Mouse (Mus musculus) midbrain, postnatal 0 days (tissue): ENCODE data around the gene Ppp5c. TPM values are rescaled to one million over a fixed set of nuclear protein-coding genes. Genes with fewer than 3 reads are reported as not detected.
"Not testable (repeated sequence)": the region's sequence is repeated elsewhere in the genome, so short reads cannot be mapped to it uniquely, and the experiment has no call there.

Experiments used
- ATAC-seq: fragments of 200-750 bp; cut with Nextera tagmentation; 2 replicates; pipeline ENCODE4 v1.8.0; 2017; ENCODE audit warnings: moderate number of reproducible peaks, mild to moderate bottlenecking, moderate TSS enrichment, moderate library complexity; ENCODE audit not compliant: low FRiP score
- DNase-seq: peaks from one replicate; pipeline ENCODE4 v3.0.0-alpha.2; 2015; ENCODE audit warnings: low spot score
- H3K27ac ChIP-seq: fragments of 300-500 bp; sonication (generic); 2 replicates; pipeline ENCODE4 v1.5.1; 2014; ENCODE audit warnings: low read depth, mild to moderate bottlenecking, low read length, mixed read lengths
- H3K27me3 ChIP-seq: fragments of 300-500 bp; sonication (generic); 2 replicates; pipeline ENCODE4 v1.6.1; 2014; ENCODE audit warnings: low read length, control low read depth, mixed read lengths; ENCODE audit not compliant: insufficient read depth
- H3K36me3 ChIP-seq: fragments of 300-500 bp; sonication (generic); 2 replicates; pipeline ENCODE4 v1.6.1; 2014; ENCODE audit warnings: low read length, control low read depth, mixed read lengths; ENCODE audit not compliant: insufficient read depth
- H3K4me1 ChIP-seq: fragments of 300-500 bp; sonication (generic); 2 replicates; pipeline ENCODE4 v1.6.1; 2014; ENCODE audit warnings: mild to moderate bottlenecking, control low read depth, antibody characterized with exemption, low read length, mixed read lengths; ENCODE audit not compliant: insufficient read depth
- H3K4me2 ChIP-seq: fragments of 300-500 bp; sonication (generic); 2 replicates; pipeline ENCODE4 v1.6.1; 2014; ENCODE audit warnings: low read depth, mild to moderate bottlenecking, low read length, mixed read lengths; ENCODE audit not compliant: poor library complexity, severe bottlenecking
- H3K4me3 ChIP-seq: fragments of 300-500 bp; sonication (generic); 2 replicates; pipeline ENCODE4 v1.5.1; 2014; ENCODE audit warnings: low read depth, mild to moderate bottlenecking, low read length, moderate library complexity
- H3K9ac ChIP-seq: fragments of 300-500 bp; sonication (generic); replicated peaks from 2 replicates; pipeline ENCODE4 v1.6.1; 2014; ENCODE audit warnings: mild to moderate bottlenecking, low read length, moderate library complexity, mixed read lengths; ENCODE audit not compliant: poor library complexity, severe bottlenecking
- H3K9me3 ChIP-seq: fragments of 300-500 bp; sonication (generic); 2 replicates; pipeline ENCODE4 v1.6.1; 2016; ENCODE audit warnings: low read length, control low read depth
- CTCF ChIP-seq: IDR thresholded peaks from 2 replicates; pipeline ENCODE4 v1.5.1; 2016; ENCODE audit warnings: antibody characterized with exemption, mild to moderate bottlenecking
- WGBS: fragments of 180-500 bp; shearing (Covaris S2); extraction: QIAGEN DNeasy Blood & Tissue Kit; methylation state at CpG from one replicate; pipeline ENCODE4 v1.1.7; 2014; 5-methylcytosine and 5-hydroxymethylcytosine counted together
- polyA plus RNA-seq: library from polyadenylated mRNA; unstranded; fragments of >200 nt; fragmentation: Nextera tagmentation; extraction: Ambion mirVana; gene quantifications from 2 replicates; pipeline ENCODE4 v1.2.1, GENCODE M21; 2015
- total RNA-seq: library from RNA; depleted of rRNA; stranded (reverse); fragments of >200 nt; gene quantifications from 2 replicates; pipeline ENCODE4 v1.2.3, GENCODE M21; 2014; rRNA removed

The Ppp5c gene
- 56.4 and 61.0 TPM in 2 replicates for total RNA-seq
- polyA plus RNA-seq: 144 and 145 TPM in 2 replicates

GRCm38 (mm10) chr7:17027588-17028343, at the start of gene Ppp5c:
Ppp5c (minus strand) TSS chr7:17027924.
- peak; percentile 85 for ATAC-seq
- peak within 1 kb of the TSS; percentile 78 for H3K27ac ChIP-seq
- H3K4me3 ChIP-seq: peak within 1 kb of the TSS; percentile 82
- peak; percentile 95 for DNase-seq
- peaks cover 12% of the 10 kb centered on the region for H3K4me1 ChIP-seq
- under 1% methylated on average over 55 of the region's 58 CpGs for WGBS
- peaks cover 5% of the 10 kb centered on the region; the same call in 1 of the 2 replicates for H3K36me3 ChIP-seq
- peak within 1 kb of the TSS; percentile 62 for H3K4me2 ChIP-seq
- peak within 1 kb of the TSS; percentile 91 for H3K9ac ChIP-seq
- no peaks in the 10 kb centered on the region for H3K9me3 ChIP-seq
- H3K27me3 ChIP-seq: no peaks in the 10 kb centered on the region
- no peak for TF ChIP-seq CTCF

GRCm38 (mm10) chr7:17076542-17076941, 48.8 kb upstream of the Ppp5c start:
- ATAC-seq (no peak), DNase-seq (no peak)
- no peaks in the 10 kb centered on the region for H3K36me3 ChIP-seq
- H3K27ac ChIP-seq: no peak overlapping the region
- H3K4me3 ChIP-seq: no peak overlapping the region
- H3K9me3 ChIP-seq: peaks cover 5% of the 10 kb centered on the region; the same call in 1 of the 2 replicates
- no peak overlapping the region for H3K4me2 ChIP-seq
- WGBS: 100% methylated on average over 1 of the region's 1 CpGs
- no peak overlapping the region for H3K9ac ChIP-seq
- no peaks in the 10 kb centered on the region for H3K4me1 ChIP-seq
- H3K27me3 ChIP-seq: no peaks in the 10 kb centered on the region
- TF ChIP-seq CTCF: no peak

DNA sequence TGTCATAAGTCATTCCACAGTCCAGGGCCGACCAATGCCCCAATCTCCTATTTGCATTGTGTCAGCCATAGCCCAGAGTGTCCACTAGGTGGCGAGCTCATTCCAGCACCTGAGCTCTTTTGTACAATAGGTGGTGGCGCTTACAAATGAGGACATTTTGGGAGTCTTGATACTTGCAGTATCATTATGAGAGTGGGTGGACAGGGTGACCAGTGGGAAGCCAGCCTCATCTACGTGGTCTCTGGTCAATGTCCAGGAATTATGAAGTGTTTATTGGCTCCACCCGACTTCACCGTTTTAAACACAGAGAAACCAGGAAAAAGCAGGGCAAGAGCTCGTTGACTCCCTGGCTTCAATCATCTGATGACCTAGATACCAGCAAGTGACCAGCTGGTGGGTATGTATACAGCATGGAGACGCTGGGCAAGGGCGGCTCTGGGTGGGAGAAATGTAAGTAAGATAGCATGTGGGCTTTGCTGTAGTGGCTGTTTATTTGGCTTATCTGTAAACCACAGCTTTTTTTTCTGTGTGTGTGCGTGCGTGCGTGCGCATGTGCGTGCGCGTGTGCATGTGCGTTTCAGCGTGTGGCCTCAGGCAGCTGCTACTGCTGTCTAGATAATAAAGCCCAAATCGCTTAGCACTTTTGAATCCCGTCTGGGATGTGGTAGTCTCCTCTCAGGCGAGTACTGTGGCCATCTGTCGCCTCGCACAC, 46.3 kb upstream of the Ppp5c start, which contains the start of gene Psg16:
Gene Psg16, plus strand, starts transcription at position 137 of the 712 bp plus-strand sequence.
- 66% methylated on average over 23 of the region's 23 CpGs for WGBS
- peaks cover 5% of the 10 kb centered on the region; the same call in 1 of the 2 replicates for H3K9me3 ChIP-seq
- H3K27ac ChIP-seq: 0 out of 2 replicates have a peak within 1 kb of the TSS, but pooled peaks have one; percentile 32
- H3K36me3 ChIP-seq: no peaks in the 10 kb centered on the region
- no peaks in the 10 kb centered on the region for H3K27me3 ChIP-seq
- TF ChIP-seq CTCF: peak; percentile 98
- H3K4me2 ChIP-seq: peak within 1 kb of the TSS; percentile 43
- H3K4me1 ChIP-seq: no peaks in the 10 kb centered on the region
- ATAC-seq (peak; percentile 90), DNase-seq (peak; percentile 83)
- H3K9ac ChIP-seq: 0 out of 2 replicates have a peak within 1 kb of the TSS, but pooled peaks have one; percentile 26
- H3K4me3 ChIP-seq: peak within 1 kb of the TSS; percentile 18

DNA sequence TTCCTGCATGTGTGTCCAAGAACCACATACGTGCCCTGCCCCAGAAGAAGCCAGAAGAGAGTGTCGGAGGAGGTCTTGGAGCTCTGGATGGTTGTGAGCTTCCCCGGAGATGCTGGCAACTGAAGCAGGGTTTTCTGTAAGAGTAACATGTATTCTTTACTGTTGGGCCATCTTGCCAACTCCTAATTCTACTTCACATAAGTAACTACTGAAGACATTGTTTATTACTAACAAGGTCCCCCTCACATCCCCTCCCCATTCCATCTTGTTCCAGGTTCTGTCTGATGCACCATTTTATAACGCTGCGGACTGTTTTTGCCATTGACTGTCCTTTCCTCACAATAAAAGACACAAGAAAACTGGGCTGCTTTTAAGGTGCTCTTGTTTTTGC, 45.8 kb upstream of the Ppp5c start:
- no peak for TF ChIP-seq CTCF
- 62% methylated on average over 5 of the region's 5 CpGs for WGBS
- DNase-seq (no peak), ATAC-seq (peak; percentile 14; the same call in 1 of the 2 replicates)
- H3K36me3 ChIP-seq: no peaks in the 10 kb centered on the region
- no peaks in the 10 kb centered on the region for H3K27me3 ChIP-seq
- no peak overlapping the region for H3K4me3 ChIP-seq
- no peak overlapping the region for H3K9ac ChIP-seq
- H3K4me2 ChIP-seq: no peak overlapping the region
- H3K4me1 ChIP-seq: no peaks in the 10 kb centered on the region
- H3K9me3 ChIP-seq: peaks cover 5% of the 10 kb centered on the region; the same call in 1 of the 2 replicates
- no peak overlapping the region for H3K27ac ChIP-seq

DNA sequence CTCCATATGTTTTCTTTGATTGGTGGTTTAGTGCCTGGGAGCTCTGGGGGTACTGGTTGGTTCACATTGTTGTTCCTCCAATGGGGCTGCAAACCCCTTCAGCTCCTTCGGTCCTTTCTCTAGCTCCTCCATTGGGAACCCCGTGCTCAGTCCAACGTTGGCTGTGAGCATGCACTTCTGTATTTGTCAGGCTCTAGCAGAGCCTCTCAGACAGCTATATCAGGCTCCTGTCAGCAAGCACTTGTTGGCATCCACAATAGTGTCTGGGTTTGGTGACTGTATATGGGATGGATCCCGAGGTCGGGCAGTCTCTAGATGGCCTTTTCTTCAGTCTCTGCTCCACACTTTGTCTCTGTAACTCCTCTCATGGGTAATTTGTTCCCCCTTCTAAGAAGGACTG, 39.9 kb upstream of the Ppp5c start:
- H3K36me3 ChIP-seq, H3K4me2 ChIP-seq, H3K9me3 ChIP-seq, H3K27ac ChIP-seq, H3K4me3 ChIP-seq, H3K4me1 ChIP-seq, H3K9ac ChIP-seq, H3K27me3 ChIP-seq, ATAC-seq, DNase-seq: not testable (repeated sequence)
- 63% methylated on average over 5 of the region's 5 CpGs for WGBS

- ATAC-seq (no peak), DNase-seq (no peak)
Measured at GRCm38 (mm10) chr7:17067000-17067399, 39.3 kb upstream of the Ppp5c start.

More at GRCm38 (mm10) chr7:17067000-17067399, 39.3 kb upstream of the Ppp5c start:
- TF ChIP-seq CTCF: no peak
- no peaks in the 10 kb centered on the region for H3K27me3 ChIP-seq
- no peak overlapping the region for H3K4me2 ChIP-seq
- no peaks in the 10 kb centered on the region for H3K9me3 ChIP-seq
- no peak overlapping the region for H3K9ac ChIP-seq
- no peak overlapping the region for H3K27ac ChIP-seq
- H3K4me1 ChIP-seq: 0 out of 2 replicates have a peak, but pooled peaks cover 2% of the 10 kb centered on the region
- H3K36me3 ChIP-seq: no peaks in the 10 kb centered on the region
- no peak overlapping the region for H3K4me3 ChIP-seq
